Mouse (Mus musculus): Measurements from ENCODE around the gene Pigg. TPM values are rescaled to one million over a fixed set of nuclear protein-coding genes. Genes with fewer than 3 reads are reported as not detected.

Gene Pigg
- polyA plus RNA-seq, 1 experiment = not detected

GRCm38 (mm10) chr5:108349511-108350148 is 37.2 kb downstream of the Pigg start:
- TF ChIP-seq CTCF (IDR thresholded peaks at IDR 0.05; ENCODE audit: insufficient read depth, low read depth, low read length) = no peak
- TF ChIP-seq POLR2A (IDR thresholded peaks at IDR 0.05; ENCODE audit: insufficient read depth, low read depth, low read length) = no peak
- no peaks in the 10 kb centered on the region for H3K4me1 ChIP-seq (ENCODE audit: control insufficient read depth, insufficient read depth, low read length)
- no peak overlapping the region for H3K4me3 ChIP-seq (ENCODE audit: insufficient read depth, low read depth, low read length)
- 93% methylated on average over 9 of the region's 9 CpGs for WGBS
- no peak overlapping the region for H3K27ac ChIP-seq (ENCODE audit: insufficient read depth, low read depth, low read length)

- Histone ChIP-seq H3K4me1 (ENCODE audit: control insufficient read depth, insufficient read depth, low read length) (no peaks in the 10 kb centered on the region), H3K4me3 (ENCODE audit: insufficient read depth, low read depth, low read length) (no peak overlapping the region), H3K27ac (ENCODE audit: insufficient read depth, low read depth, low read length) (no peak overlapping the region)
- TF ChIP-seq CTCF (IDR thresholded peaks at IDR 0.05; ENCODE audit: insufficient read depth, low read depth, low read length) = no peak
- 85% methylated on average over 2 of the region's 2 CpGs for WGBS
Measured at GRCm38 (mm10) chr5:108354056-108354455, 41.6 kb downstream of the Pigg start.

- no peak overlapping the region for H3K27ac ChIP-seq (ENCODE audit: insufficient read depth, low read depth, low read length)
- TF ChIP-seq CTCF (IDR thresholded peaks at IDR 0.05; ENCODE audit: insufficient read depth, low read depth, low read length) = no peak
- TF ChIP-seq POLR2A (IDR thresholded peaks at IDR 0.05; ENCODE audit: insufficient read depth, low read depth, low read length) = no peak
- 77% methylated on average over 1 of the region's 1 CpGs for WGBS
- H3K4me3 ChIP-seq (ENCODE audit: insufficient read depth, low read depth, low read length) = no peak overlapping the region
- H3K4me1 ChIP-seq (ENCODE audit: control insufficient read depth, insufficient read depth, low read length) = peaks cover 5% of the 10 kb centered on the region; the same call in 1 of the 2 replicates
Measured at GRCm38 (mm10) chr5:108357862-108358261, 45.5 kb downstream of the Pigg start.

- 50% methylated on average over 9 of the region's 9 CpGs for WGBS
- no peak for TF ChIP-seq POLR2A (IDR thresholded peaks at IDR 0.05; ENCODE audit: insufficient read depth, low read depth, low read length)
- TF ChIP-seq CTCF (IDR thresholded peaks at IDR 0.05; ENCODE audit: insufficient read depth, low read depth, low read length) = no peak
- H3K4me1 ChIP-seq (ENCODE audit: control insufficient read depth, insufficient read depth, low read length) = peaks cover 5% of the 10 kb centered on the region; the same call in 1 of the 2 replicates
- peak overlapping the region; percentile 56; the same call in 1 of the 2 replicates for H3K27ac ChIP-seq (ENCODE audit: insufficient read depth, low read depth, low read length)
- H3K4me3 ChIP-seq (ENCODE audit: insufficient read depth, low read depth, low read length) = no peak overlapping the region
Measured at GRCm38 (mm10) chr5:108359491-108359890, 47.1 kb downstream of the Pigg start.

- 82% methylated on average over 4 of the region's 4 CpGs for WGBS
Measured at GRCm38 (mm10) chr5:108360211-108360610, 47.8 kb downstream of the Pigg start.

GRCm38 (mm10) chr5:108362330-108362729 is 49.9 kb downstream of the Pigg start:
- Histone ChIP-seq H3K4me3 (ENCODE audit: insufficient read depth, low read depth, low read length) (no peak overlapping the region), H3K4me1 (ENCODE audit: control insufficient read depth, insufficient read depth, low read length) (peaks cover 13% of the 10 kb centered on the region), H3K27ac (ENCODE audit: insufficient read depth, low read depth, low read length) (no peak overlapping the region)
- TF ChIP-seq POLR2A (IDR thresholded peaks at IDR 0.05; ENCODE audit: insufficient read depth, low read depth, low read length) (no peak), CTCF (IDR thresholded peaks at IDR 0.05; ENCODE audit: insufficient read depth, low read depth, low read length) (no peak)
- 26% methylated on average over 3 of the region's 3 CpGs for WGBS

More at GRCm38 (mm10) chr5:108360211-108360610, 47.8 kb downstream of the Pigg start:
- Histone ChIP-seq H3K4me3 (ENCODE audit: insufficient read depth, low read depth, low read length) (no peak overlapping the region), H3K4me1 (ENCODE audit: control insufficient read depth, insufficient read depth, low read length) (peaks cover 11% of the 10 kb centered on the region), H3K27ac (ENCODE audit: insufficient read depth, low read depth, low read length) (no peak overlapping the region)
- no peak for TF ChIP-seq CTCF (IDR thresholded peaks at IDR 0.05; ENCODE audit: insufficient read depth, low read depth, low read length)
- no peak for TF ChIP-seq POLR2A (IDR thresholded peaks at IDR 0.05; ENCODE audit: insufficient read depth, low read depth, low read length)

GRCm38 (mm10) chr5:108366328-108366983 is 54.0 kb downstream of the Pigg start:
- H3K4me1 ChIP-seq (ENCODE audit: control insufficient read depth, insufficient read depth, low read length) = peaks cover 20% of the 10 kb centered on the region
- peak overlapping the region; percentile 72 for H3K27ac ChIP-seq (ENCODE audit: insufficient read depth, low read depth, low read length)
- WGBS = 2% methylated on average over 60 of the region's 60 CpGs
- peak overlapping the region; percentile 83 for H3K4me3 ChIP-seq (ENCODE audit: insufficient read depth, low read depth, low read length)
- no peak for TF ChIP-seq CTCF (IDR thresholded peaks at IDR 0.05; ENCODE audit: insufficient read depth, low read depth, low read length)
- no peak for TF ChIP-seq POLR2A (IDR thresholded peaks at IDR 0.05; ENCODE audit: insufficient read depth, low read depth, low read length)

GRCm38 (mm10) chr5:108366984-108367841 is 54.8 kb downstream of the Pigg start:
- 3% methylated on average over 96 of the region's 100 CpGs for WGBS
- Histone ChIP-seq H3K4me1 (ENCODE audit: control insufficient read depth, insufficient read depth, low read length) (peaks cover 20% of the 10 kb centered on the region), H3K27ac (ENCODE audit: insufficient read depth, low read depth, low read length) (peak overlapping the region; percentile 72), H3K4me3 (ENCODE audit: insufficient read depth, low read depth, low read length) (peak overlapping the region; percentile 83)
- TF ChIP-seq POLR2A (IDR thresholded peaks at IDR 0.05; ENCODE audit: insufficient read depth, low read depth, low read length) (no peak), CTCF (IDR thresholded peaks at IDR 0.05; ENCODE audit: insufficient read depth, low read depth, low read length) (no peak)

Data from olfactory bulb, adult 2 months (tissue).